Mouse (Mus musculus) kidney, adult 2 months (tissue): ENCODE results near the gene Hesx1. TPM values are rescaled to one million over a fixed set of nuclear protein-coding genes. Genes with fewer than 3 reads are reported as not detected.

Experiments
- DNase-seq: peaks from one replicate; pipeline ENCODE4 v3.0.0; 2021
- H3K27ac ChIP-seq: fragments of 200-500 bp; 2 replicates; pipeline ENCODE4 v1.5.1; 2012; ENCODE audit warnings: low read depth, low read length, control low read depth, inconsistent platforms; ENCODE audit not compliant: insufficient read depth
- H3K27me3 ChIP-seq: fragments of 200-500 bp; replicated peaks from 2 replicates; pipeline ENCODE4 v1.6.1; 2012; ENCODE audit warnings: mild to moderate bottlenecking, moderate library complexity, low read length, inconsistent platforms; ENCODE audit not compliant: control insufficient read depth, insufficient read depth
- H3K36me3 ChIP-seq: fragments of 200-500 bp; 2 replicates; pipeline ENCODE4 v1.6.1; 2012; ENCODE audit warnings: mild to moderate bottlenecking, moderate library complexity, low read length, inconsistent platforms; ENCODE audit not compliant: control insufficient read depth, insufficient read depth
- H3K4me1 ChIP-seq: fragments of 200-500 bp; 2 replicates; pipeline ENCODE4 v1.6.1; 2011; ENCODE audit warnings: low read length; ENCODE audit not compliant: control insufficient read depth, insufficient read depth
- H3K4me3 ChIP-seq: fragments of 200-500 bp; 2 replicates; pipeline ENCODE4 v1.5.1; 2011; ENCODE audit warnings: mild to moderate bottlenecking, low read depth, low read length, control low read depth; ENCODE audit not compliant: insufficient read depth
- CTCF ChIP-seq: fragments of 200-500 bp; conservative IDR thresholded peaks from 2 replicates; pipeline ENCODE4 v1.5.1; 2011; ENCODE audit warnings: low read depth, mild to moderate bottlenecking, control low read depth, low read length, moderate library complexity, mixed read lengths; ENCODE audit not compliant: insufficient read depth, insufficient read length
- POLR2A ChIP-seq: fragments of 200-500 bp; IDR thresholded peaks from one replicate; pipeline ENCODE4 v1.6.1; 2011; ENCODE audit warnings: low read depth, low read length, control low read depth
- WGBS: fragments of 180-500 bp; shearing (Covaris S2); methylation state at CpG from one replicate; pipeline ENCODE4 v1.1.7; 2018; 5-methylcytosine and 5-hydroxymethylcytosine counted together
- polyA plus RNA-seq: library from polyadenylated mRNA; depleted of rRNA; stranded (reverse); fragments of >200 nt; gene quantifications from 2 replicates; pipeline ENCODE4 v1.2.3, GENCODE M21; 2012

The Hesx1 gene
- polyA plus RNA-seq, 1 experiment = 0.19 TPM

GRCm38 (mm10) chr14:26988694-26989093, 5.5 kb upstream of the Hesx1 start:
- DNase-seq = no peak
- H3K4me1 ChIP-seq = no peaks in the 10 kb centered on the region
- WGBS = 73% methylated on average over 2 of the region's 2 CpGs
- H3K27ac ChIP-seq = no peak overlapping the region
- no peaks in the 10 kb centered on the region; the same call in 1 of the 2 replicates for H3K27me3 ChIP-seq
- TF ChIP-seq POLR2A = no peak
- peak; percentile 53 for TF ChIP-seq CTCF
- no peaks in the 10 kb centered on the region for H3K36me3 ChIP-seq
- H3K4me3 ChIP-seq = no peak overlapping the region

- Histone ChIP-seq H3K4me1 (peaks cover 6% of the 10 kb centered on the region; the same call in 1 of the 2 replicates), H3K27ac (no peak overlapping the region), H3K27me3 (no peaks in the 10 kb centered on the region), H3K36me3 (no peaks in the 10 kb centered on the region), H3K4me3 (no peak overlapping the region)
- DNase-seq = peak; percentile 38
- 37% methylated on average over 18 of the region's 18 CpGs for WGBS
- no peak for TF ChIP-seq CTCF
- TF ChIP-seq POLR2A = no peak
Observed at GRCm38 (mm10) chr14:26991622-26992021, 2.6 kb upstream of the Hesx1 start.

- Histone ChIP-seq H3K4me1 (peaks cover 6% of the 10 kb centered on the region; the same call in 1 of the 2 replicates), H3K36me3 (no peaks in the 10 kb centered on the region), H3K27ac (no peak overlapping the region), H3K27me3 (no peaks in the 10 kb centered on the region), H3K4me3 (no peak overlapping the region)
- WGBS = 42% methylated on average over 3 of the region's 3 CpGs
- peak; percentile 19 for DNase-seq
- TF ChIP-seq CTCF (no peak), POLR2A (no peak)
Observed at GRCm38 (mm10) chr14:26993427-26993826, 789 bp upstream of the Hesx1 start.

- DNase-seq = no peak
- Histone ChIP-seq H3K36me3 (no peaks in the 10 kb centered on the region), H3K27me3 (no peaks in the 10 kb centered on the region), H3K27ac (no peak overlapping the region), H3K4me1 (peaks cover 6% of the 10 kb centered on the region; the same call in 1 of the 2 replicates), H3K4me3 (no peak overlapping the region)
- TF ChIP-seq CTCF (no peak), POLR2A (no peak)
Observed at GRCm38 (mm10) chr14:26996257-26996656, 2.0 kb downstream of the Hesx1 start.

- Histone ChIP-seq H3K36me3 (no peaks in the 10 kb centered on the region), H3K4me3 (no peak overlapping the region), H3K27me3 (no peaks in the 10 kb centered on the region), H3K27ac (no peak overlapping the region), H3K4me1 (no peaks in the 10 kb centered on the region)
- peak; percentile 49 for DNase-seq
- TF ChIP-seq CTCF = no peak
- TF ChIP-seq POLR2A = no peak
- WGBS = 9% methylated on average over 11 of the region's 11 CpGs
Observed at GRCm38 (mm10) chr14:27000386-27000785, 6.2 kb downstream of the Hesx1 start.

GRCm38 (mm10) chr14:27004906-27005305, 10.7 kb downstream of the Hesx1 start:
- H3K36me3 ChIP-seq = no peaks in the 10 kb centered on the region
- H3K27me3 ChIP-seq = no peaks in the 10 kb centered on the region
- TF ChIP-seq POLR2A (no peak), CTCF (no peak)
- H3K4me3 ChIP-seq = no peak overlapping the region
- WGBS = 54% methylated on average over 7 of the region's 7 CpGs
- H3K27ac ChIP-seq = no peak overlapping the region
- DNase-seq = no peak
- H3K4me1 ChIP-seq = no peaks in the 10 kb centered on the region

- 65% methylated on average over 6 of the region's 6 CpGs for WGBS
- Histone ChIP-seq H3K36me3 (no peaks in the 10 kb centered on the region), H3K4me1 (no peaks in the 10 kb centered on the region), H3K27ac (no peak overlapping the region), H3K27me3 (no peaks in the 10 kb centered on the region), H3K4me3 (no peak overlapping the region)
- no peak for DNase-seq
- TF ChIP-seq CTCF = no peak
Observed at GRCm38 (mm10) chr14:27005937-27006336, 11.7 kb downstream of the Hesx1 start.
